Mouse (Mus musculus) heart, postnatal 4 days (tissue): ENCODE results near the gene Lrmda. TPM values are rescaled to one million over a fixed set of nuclear protein-coding genes. Genes with fewer than 3 reads are reported as not detected.

ENCODE experiments used
- DNase-seq: peaks from one replicate; pipeline ENCODE4 v3.0.0; 2021
- total RNA-seq, 2 experiments: library from RNA; stranded (reverse); gene quantifications; 2 replicates each; pipeline ENCODE4 v1.2.3; 2021

Lrmda gene
- total RNA-seq, 2 experiments from 2014 or later, result 0.68 to 1.5 TPM

GRCm38 (mm10) chr14:22413220-22413619 is 393.7 kb downstream of the Lrmda start:
- DNase-seq, result no peak

DNA sequence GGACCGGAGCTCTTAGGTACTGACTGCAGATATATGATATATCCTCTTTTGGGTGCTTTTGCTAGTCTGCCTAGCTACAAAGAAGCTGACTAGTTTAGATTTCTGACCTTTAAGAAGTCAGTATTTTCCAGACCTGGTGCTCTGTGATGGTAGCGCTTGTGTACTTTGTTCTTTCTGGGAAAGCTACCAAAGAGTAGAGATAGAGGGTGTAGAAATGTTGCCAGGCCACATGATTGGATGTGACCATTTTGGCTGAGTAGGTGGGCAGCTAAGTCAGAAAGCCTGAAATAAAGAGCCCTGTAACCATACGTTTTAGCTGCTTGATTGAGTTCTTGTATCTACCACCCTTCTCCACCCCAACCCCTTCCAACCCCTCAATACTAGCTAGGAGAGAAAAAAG is 398.2 kb downstream of the Lrmda start:
- DNase-seq, result no peak

GRCm38 (mm10) chr14:22421668-22422067 is 402.2 kb downstream of the Lrmda start:
- DNase-seq, result no peak

DNA sequence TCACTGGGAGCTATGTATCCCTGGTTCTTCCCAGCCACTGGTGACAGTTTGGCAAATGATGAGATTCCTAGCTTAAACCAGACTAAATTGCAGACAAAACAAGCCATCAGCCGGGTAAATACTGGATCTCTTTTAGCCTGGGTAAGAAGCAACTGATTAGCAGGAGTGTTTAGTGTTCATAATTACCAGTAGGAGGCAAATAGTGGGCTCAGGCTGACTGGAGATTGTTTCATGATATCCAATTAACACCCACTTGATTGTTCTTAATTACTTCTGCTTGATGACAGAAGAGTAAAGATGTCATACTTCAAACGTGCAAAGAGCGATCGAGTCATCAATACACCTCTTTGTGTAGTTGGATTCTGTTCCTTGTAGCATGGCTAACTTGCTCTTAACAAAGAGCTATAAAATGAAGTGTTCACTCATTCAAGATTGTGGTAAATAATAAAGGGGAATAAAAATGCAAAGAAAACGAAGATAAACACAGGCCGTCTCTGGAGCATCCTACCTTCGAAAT is 405.6 kb downstream of the Lrmda start:
- no peak for DNase-seq

- DNase-seq, result no peak
Measured at GRCm38 (mm10) chr14:22435441-22435840, 415.9 kb downstream of the Lrmda start.

- no peak for DNase-seq
Measured at GRCm38 (mm10) chr14:22435860-22436377, 416.4 kb downstream of the Lrmda start.

DNA sequence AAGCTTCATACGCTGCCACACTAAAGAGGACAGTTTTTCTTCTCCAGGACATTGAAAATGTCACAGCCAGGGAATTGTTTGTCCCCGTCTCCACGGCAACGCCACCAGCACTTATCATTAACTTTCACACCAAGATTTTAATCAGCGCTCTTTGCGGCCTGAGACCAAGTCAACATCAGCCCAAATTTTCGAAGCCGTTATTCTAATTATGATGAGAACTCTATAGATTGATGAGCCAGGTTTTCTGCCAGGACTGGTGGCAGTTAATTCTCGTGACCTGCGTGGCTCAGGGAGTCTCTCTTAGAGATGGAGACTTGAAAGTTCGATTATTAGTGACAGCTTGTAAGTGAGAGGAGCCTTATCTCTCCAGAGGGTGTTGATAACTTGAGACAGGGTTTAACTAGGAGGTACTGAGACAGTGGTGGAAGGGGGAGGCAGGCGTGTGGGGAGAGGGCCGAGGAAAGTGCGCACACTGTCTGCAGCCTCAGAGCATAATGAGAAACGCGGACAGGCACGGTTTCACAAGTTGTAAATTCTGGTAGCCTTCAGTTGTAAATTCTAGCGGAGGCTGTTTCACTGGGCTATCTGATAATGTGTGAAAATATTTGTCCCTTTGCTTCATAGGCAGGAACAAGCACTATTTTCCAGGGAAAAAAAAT is 421.0 kb downstream of the Lrmda start:
- no peak for DNase-seq

GRCm38 (mm10) chr14:22441859-22442447 is 422.4 kb downstream of the Lrmda start:
- no peak for DNase-seq

GRCm38 (mm10) chr14:22442719-22443118 is 423.2 kb downstream of the Lrmda start:
- DNase-seq, result no peak

DNA sequence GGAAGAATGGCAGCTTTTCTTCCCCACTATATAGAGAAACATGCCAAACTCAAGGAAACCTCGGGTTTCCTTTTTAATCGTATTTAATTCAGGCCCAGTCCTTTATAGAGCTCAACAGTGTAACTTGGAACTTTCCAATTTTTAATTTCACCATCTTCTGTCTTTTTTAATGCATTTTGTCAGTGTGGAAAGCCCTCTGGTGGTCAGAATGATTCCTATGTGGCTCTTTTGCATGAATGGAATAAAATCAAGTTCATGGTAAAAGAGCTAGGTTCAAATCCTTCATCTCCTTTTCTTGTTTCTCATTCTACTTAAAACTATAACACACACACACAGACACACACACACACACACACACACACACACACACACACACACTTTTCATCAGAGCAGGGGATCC is 425.0 kb downstream of the Lrmda start:
- no peak for DNase-seq

DNA sequence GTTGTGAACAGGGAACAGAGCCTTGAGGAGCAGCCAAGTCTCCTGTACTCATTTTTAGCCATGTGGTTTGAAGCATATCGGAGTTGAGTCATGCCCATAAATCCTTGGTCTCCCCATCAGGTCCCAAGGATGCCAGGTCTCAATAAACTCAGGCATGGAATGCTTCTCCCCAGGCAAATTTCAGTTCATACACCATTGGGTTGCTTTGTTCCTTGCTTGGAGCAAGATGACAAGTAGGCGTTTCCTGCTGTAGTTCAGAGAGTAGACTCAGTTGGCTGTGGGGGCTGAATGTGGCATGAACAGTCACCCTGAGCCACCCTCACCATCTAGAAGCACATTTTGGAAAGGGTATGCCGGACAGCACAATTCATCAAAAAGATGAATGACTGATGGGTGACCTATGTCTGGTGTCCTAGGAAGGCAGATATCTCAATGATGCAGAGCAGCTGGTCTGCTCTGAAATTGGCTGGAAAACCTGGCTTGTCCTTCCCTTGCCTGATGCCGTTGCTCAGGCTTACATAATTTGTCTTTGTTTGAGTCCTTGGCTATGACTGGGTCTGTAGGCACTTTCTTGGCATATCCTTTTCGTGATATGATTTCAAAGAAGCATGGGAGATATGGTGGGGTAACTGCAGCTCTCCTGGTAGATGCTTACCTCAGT is 425.8 kb downstream of the Lrmda start:
- no peak for DNase-seq

- no peak for DNase-seq
Measured at GRCm38 (mm10) chr14:22445841-22446570, 426.5 kb downstream of the Lrmda start.

- DNase-seq, result no peak
Measured at GRCm38 (mm10) chr14:22451603-22452002, 432.1 kb downstream of the Lrmda start.

DNA sequence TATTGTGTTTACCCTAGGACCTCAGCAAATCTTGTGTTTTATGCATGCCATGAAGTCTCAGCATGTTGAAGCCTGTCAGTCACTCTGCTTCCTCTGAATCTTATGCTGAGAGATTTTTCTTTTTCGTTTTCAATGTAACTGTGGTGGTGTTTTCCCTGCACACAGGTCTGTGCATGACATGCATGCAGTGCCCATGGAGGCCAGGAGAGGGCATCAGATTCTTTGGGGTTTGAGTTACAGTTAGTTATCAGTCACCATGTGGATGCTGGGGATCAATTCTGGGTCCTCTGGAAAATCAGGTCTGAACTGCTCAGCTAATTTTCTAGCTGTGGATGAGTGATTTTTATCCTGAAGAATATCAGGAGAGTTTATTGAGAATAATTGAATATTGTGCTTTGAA is 444.8 kb downstream of the Lrmda start:
- no peak for DNase-seq

GRCm38 (mm10) chr14:22471041-22471440 is 451.5 kb downstream of the Lrmda start:
- DNase-seq, result no peak

DNA sequence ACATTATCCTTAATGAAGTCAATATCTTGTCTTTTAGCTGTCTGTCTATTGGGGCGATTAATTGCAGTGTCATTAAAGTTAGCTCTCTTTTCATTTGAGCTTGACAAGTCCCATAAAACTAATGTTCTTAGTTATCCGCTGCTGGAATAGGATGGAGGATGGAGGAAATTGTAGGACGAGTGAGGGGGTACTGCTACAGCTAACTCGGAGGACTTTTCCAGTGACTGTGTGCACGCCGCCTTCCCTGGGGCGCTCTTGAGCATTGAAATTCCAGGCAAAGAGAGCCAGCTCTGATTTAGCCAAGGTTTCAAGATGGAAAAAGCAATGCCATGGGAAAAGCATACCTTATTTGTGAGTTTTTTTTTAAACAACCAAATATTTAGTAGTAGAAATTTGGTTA is 453.9 kb downstream of the Lrmda start:
- no peak for DNase-seq

DNA sequence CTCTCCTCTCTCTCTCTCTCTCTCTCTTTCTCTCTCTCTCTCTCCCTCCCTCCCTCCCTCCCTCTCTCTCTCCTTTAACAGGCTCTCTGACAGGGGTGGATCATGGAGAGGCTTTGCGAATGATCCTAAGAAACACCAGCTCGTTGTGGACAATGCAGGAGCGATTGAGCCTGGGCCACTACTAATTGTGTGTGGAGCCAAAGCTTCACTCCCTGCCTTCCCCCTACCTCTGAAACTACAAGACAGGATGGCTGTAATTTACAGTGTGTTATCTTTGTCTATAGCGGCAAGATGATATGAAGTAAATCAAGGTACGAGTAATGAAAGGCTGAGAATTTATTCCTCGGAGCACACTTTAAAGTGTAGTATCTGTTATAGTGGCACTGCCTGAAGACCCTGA is 454.5 kb downstream of the Lrmda start:
- no peak for DNase-seq

DNA sequence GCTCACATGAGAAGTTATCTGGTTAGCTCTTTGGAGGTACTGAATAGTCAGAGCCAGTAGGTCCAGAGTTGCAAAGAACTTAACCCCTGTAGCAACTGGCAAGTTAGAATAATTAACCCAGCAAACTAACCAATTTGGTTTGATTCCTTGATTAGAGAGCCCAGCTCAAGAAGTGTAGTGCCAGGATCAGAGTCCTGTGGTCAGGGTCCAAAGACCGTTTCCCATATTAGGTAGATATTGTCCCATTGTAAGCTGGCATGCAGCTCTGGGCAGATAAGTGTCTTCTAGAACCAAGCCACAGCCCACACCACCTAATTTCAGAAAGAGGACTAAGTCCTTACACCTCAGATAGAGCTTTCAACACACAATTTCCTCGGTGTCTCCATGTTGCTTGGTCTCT is 473.8 kb downstream of the Lrmda start:
- DNase-seq, result no peak

DNA sequence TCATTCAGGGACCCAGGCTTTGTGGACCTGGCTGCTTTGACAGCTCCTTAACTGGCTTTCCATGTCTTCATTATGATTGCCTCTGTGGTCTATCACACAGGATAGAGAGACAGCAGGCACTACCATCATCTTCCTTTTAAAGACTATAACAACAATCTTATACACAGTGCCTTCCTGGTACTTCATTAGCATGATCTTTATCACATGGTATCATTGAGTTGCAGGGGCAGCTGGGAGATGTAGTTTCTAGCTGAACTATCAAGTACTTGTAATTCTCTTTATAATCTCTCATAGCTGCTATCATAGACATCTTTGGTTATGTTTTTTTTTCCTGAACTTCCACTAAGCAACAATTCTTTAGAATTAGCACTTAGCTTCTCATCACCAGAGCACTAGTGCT is 474.8 kb downstream of the Lrmda start:
- no peak for DNase-seq

DNA sequence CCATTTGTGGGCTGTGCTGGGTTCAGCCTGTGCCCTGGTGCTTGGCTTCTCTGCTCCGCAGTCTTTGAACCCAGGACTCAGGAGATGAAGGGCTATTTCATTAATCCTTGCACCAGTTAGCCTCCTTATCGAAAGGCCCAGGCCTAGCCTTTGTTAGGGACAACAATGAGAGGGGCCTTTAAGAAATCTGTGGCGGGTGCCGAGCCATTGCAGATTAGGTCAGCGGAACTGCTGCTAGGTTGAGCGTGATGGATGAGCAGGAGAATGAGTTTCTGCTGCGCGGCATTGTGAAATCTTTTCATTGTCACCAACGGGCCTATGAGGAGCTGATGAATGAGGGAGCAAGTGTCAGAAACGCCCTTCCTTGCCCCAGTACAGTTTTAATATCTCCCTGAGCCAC is 475.4 kb downstream of the Lrmda start:
- DNase-seq, result no peak

DNA sequence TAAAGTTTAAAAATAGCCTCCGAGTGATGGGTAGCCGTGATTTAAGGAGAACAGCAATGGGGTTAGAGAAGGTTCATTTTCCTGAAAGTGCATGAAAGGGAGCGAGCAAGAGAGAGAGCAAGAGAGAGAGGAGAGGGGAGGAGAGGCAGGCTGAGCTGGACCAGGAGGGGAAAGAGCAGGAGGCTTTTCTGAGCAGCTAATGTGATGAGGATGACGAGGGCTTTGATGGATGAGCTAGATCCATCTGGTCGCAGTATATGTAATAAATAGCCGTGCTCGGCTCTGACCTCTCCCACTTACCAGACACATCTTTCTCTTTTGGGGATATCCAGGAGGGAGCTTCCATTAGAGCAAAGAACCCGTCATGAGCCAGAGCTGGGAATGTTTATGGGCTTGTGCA is 475.8 kb downstream of the Lrmda start:
- DNase-seq, result no peak

DNA sequence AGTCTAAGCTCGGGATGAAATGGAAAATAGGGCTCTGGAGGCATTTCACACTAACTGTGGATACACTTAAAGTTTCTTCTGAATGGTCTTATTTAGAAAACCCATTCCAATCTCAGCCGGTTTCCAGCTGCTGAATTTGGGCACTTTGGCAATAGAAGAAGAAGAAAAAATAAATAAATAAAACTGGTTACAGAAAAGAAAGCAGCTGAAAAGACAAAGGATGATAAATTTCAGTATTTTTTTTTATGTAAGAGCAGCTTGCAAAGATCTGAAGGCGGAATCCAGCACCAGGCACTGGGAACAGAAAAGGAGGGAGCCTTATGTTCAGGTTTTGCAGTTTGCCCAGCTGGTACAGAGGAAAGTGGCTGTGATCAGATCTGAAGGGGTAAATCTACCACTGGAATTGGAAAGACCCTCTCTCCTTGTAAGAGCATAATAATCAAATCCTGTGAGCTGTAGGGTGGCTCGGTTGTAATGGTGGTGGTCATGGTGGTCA is 478.2 kb downstream of the Lrmda start:
- DNase-seq, result no peak
